Mouse (Mus musculus): Measurements from ENCODE around the gene Ablim1.

The Ablim1 gene

DNA sequence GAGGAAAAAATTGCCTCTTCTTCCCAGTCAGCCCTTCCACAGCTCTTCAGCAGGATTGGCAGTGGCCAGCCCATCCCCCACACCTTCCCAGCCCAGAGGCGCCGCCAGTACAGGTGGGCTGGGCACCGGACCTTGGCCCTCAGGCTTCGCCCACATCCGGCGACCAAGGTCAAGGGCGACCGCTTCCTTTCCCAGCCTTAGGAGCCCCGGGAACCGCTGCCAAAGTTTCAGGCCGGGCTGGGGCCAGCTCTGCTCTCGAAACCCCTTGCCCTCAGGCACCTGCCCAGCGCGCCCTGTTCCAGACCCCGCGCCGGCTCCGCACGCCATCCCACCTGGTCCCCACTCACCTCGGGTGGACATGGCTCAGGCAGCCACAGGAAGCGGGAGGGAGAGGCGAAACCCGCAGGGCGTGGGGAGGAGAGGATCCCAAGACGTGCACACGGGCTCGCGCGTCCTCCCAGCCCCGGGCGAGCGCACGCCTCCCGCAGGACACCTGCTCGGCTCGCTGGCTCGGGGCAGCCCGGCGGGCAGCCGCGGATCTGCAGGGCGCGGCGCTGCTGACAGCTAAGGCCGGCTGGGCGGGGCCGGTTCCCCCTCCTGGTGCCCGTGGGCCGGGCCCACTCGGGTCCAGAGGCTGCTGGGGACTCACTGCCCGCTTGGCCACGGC lies at the start of gene Ablim1:
Gene Ablim1 (minus strand): TSS at position 574 of the 667 bp plus-strand sequence.
- DNase-seq (ENCODE audit: low read depth, low spot score) = no peak

DNA sequence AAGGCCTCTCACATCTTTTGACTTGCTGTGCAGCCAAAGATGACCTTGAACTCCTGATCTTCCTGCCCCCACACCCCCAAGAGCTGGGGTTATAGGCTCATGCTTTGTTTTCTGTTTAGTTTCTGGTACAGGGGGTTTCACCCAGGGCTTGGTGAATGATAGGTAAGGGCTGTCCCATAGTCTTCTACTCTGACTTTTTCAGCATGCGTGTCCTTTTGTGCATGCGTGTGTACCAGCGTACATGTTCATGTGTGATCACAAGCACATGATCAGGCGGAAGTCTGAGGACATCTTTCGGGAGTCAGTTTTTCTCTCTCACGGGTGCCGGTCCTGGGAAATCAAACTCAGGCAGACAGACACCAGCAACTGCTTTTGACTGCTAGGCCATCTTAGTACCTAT lies 48.8 kb upstream of the Ablim1 start:
- DNase-seq (ENCODE audit: low read depth, low spot score) = no peak

- DNase-seq (ENCODE audit: low read depth, low spot score) = no peak
Observed at GRCm38 (mm10) chr19:57363076-57363475, 48.4 kb upstream of the Ablim1 start.

DNA sequence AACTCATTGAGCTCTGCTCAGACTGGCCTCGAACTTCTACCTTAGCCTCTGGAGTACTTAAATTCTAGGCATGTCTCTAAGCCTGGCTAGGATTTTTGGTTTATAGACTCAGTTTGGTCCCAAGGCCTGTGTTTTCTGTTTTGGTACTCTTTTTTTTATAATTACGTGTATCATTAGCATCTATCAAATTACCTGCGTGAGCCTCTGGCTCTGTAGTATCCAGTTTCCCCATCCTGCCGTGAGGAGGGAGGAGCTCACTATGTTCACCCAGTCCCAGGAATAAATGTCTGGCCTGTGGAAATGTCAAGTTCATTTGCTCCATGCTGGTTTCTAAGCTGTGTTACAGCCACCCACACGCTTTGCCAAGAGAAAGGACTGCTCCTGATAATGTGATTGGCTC lies 47.9 kb upstream of the Ablim1 start:
- peak; percentile 76 for DNase-seq (ENCODE audit: low read depth, low spot score)

- no peak for DNase-seq (ENCODE audit: low read depth, low spot score)
Observed at GRCm38 (mm10) chr19:57361939-57362307, 47.2 kb upstream of the Ablim1 start.

DNA sequence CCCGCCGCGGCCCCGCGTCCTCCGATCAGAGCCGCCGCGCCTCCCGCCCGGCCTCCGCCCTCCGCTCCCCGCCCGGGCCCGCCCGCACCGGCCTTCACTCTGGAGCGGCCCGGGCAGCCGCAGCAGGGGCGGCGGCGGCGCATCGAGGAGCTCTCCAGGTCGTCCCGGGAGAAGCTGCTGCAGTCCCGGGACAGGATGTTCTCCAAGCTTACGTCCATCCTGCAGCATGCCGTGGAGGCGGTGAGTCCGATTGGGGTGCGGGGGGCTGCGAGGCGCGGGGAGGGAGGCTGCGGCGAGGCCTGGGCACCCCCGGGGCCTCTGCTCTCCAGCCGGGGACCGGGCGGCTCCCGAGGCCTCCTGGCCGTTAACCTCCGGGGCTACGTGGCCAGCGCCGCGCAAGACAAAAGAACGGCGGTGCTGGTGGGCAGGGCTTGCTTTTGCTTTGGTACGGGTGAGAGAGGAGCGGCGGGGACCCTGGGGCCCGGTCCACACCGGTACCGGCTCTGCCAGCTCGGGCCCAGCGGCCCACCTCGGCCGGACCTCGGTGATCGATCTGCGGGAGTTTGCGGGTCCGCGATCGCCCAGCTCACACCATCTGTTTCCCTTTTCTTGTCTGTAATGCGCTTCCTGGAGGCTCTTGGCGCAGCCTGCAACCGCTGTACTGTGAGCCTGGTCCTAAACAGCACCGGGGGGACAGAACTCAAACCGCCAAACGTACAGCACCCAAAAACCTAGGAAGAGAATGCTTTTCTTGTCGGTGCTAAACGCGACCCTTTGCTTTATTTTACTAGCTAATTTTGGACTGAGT lies 46.6 kb upstream of the Ablim1 start:
- DNase-seq (ENCODE audit: low read depth, low spot score) = peak; percentile 46

GRCm38 (mm10) chr19:57360341-57361130 lies 45.8 kb upstream of the Ablim1 start, which contains the start of gene Fam160b1:
Gene Fam160b1, plus strand, starts transcription at chr19:57360680.
- peak; percentile 96 for DNase-seq (ENCODE audit: low read depth, low spot score)

GRCm38 (mm10) chr19:57359701-57360326 lies 45.1 kb upstream of the Ablim1 start:
- no peak for DNase-seq (ENCODE audit: low read depth, low spot score)

DNA sequence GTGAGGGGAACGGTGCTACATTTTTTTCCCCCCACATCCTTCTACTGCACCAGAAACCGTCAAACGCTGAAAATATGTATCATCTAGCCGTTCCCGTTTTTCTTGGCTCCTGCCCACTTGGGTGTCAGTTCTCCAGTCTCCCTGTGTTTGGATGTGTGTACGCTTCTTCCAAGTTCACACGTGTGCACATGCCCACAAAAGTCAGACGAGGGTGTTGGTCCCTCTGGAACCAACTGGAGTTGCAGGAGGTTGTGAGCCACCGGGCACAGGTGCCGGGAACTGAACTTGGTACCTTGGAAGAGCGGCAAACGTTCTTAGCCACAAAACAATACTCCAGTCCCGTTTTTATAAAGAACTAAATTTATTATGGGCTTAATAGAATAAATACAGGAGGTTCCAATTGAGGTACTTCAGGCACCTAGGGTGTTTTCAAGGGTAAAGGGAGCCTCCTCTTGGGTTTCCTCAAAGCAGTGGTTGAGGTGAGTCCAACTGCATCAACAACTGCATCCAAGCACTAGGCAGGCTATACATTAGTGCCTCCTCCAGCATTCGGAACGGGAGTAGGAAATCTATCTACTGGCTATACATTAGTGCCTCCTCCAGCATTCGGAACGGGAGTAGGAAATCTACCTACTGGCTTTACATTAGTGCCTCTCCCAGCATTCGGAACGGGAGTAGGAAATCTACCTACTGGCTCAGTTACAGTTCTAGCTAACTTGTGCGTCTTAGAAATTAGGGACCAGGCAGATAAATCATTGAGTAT lies 44.3 kb upstream of the Ablim1 start:
- DNase-seq (ENCODE audit: low read depth, low spot score) = no peak

- DNase-seq (ENCODE audit: low read depth, low spot score) = peak; percentile 72
Observed at GRCm38 (mm10) chr19:57358322-57358721, 43.6 kb upstream of the Ablim1 start.

- DNase-seq (ENCODE audit: low read depth, low spot score) = no peak
Observed at GRCm38 (mm10) chr19:57357811-57358210, 43.1 kb upstream of the Ablim1 start.

DNA sequence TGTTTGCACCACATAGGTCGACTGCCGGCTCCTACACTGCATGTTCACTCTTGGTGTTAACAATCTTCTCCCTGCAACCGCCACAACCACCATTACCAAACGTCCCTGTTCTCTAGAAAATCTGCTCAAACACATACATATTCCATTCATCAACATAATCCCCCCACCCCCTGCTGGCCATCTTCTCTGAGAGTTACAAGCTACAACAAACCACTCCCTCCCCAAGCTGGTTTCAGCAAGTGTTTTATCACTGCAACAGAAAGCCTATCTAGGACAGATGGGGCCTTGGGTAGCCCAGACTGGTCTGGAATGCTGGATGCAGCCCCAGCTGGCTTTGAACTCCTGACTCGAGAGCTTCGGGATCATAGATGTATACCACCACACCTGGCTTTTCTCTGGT lies 42.5 kb upstream of the Ablim1 start:
- DNase-seq (ENCODE audit: low read depth, low spot score) = no peak

DNA sequence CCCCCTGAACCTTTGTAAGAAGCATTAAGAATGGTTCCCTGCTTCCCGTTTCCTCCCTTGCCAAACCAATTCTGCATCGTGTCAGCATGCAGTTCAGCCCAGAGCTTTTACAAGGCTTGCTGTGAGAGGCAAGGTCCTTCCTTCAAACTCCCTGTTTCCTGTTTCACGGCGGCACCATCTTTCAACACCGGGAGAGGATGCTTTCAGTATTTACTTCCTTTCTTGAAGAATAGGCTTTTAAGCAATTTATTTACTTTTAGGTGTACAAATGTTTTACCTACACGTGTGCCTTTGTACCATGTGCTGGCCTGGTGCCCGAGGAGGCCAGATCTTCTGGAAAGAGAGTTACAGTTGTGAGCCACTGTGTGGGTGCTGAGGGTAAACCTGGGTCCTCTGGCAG lies 41.6 kb upstream of the Ablim1 start:
- DNase-seq (ENCODE audit: low read depth, low spot score) = no peak

- no peak for DNase-seq (ENCODE audit: low read depth, low spot score)
Observed at GRCm38 (mm10) chr19:57355451-57356251, 40.9 kb upstream of the Ablim1 start.

- DNase-seq (ENCODE audit: low read depth, low spot score) = no peak
Observed at GRCm38 (mm10) chr19:57354715-57355114, 40.0 kb upstream of the Ablim1 start.

GRCm38 (mm10) chr19:57354050-57354449 lies 39.3 kb upstream of the Ablim1 start:
- no peak for DNase-seq (ENCODE audit: low read depth, low spot score)

GRCm38 (mm10) chr19:57353228-57353627 lies 38.5 kb upstream of the Ablim1 start:
- no peak for DNase-seq (ENCODE audit: low read depth, low spot score)

GRCm38 (mm10) chr19:57352337-57352935 lies 37.7 kb upstream of the Ablim1 start:
- DNase-seq (ENCODE audit: low read depth, low spot score) = no peak

DNA sequence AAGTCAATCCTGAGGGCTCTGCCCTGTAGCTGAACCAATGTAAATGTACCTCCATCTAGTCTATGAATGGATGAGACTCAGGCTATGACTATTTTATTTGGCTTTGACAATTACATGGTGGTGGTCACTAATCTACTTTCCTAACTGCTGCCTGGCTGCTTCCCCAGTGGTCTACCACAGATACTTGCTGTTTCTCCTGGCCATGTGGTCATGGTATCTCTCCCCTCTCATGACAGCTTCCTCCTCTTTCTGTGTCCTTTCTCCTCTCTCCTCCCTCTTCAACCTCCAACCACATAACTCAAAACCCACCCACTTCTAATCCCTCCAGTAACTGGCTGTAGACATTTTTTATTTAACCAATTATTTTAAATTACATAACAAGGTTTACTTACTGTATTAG lies 34.4 kb upstream of the Ablim1 start:
- no peak for DNase-seq (ENCODE audit: low read depth, low spot score)

DNA sequence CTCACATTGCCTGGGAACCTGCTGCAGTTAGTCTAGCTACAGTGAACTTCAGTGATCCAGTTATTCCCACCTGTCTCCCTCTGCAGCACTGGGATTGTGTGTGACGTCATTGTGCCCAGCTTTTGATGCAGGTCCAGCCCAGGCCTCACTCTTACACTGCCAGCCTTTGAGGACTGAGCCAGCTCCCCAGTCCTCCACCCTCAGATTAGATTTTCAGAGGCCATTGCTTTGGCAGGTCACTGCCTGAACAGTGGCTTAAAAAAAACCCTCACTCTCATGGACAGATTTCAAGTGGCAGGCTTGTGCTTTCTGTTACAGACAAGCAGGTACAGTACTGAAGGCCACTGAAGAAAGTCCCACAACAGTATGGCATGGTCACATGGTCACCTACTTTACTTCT lies 30.0 kb upstream of the Ablim1 start:
- DNase-seq (ENCODE audit: low read depth, low spot score) = no peak
